Mouse (Mus musculus) CH12F3 (cell line): Measurements from ENCODE around the gene A530032D15Rik.
"Not testable (repeated sequence)": the region's sequence is repeated elsewhere in the genome, so short reads cannot be mapped to it uniquely, and the experiment has no call there.

ENCODE experiments used
- in situ Hi-C: fragments of 300-500 bp; cut with MboI; formaldehyde crosslinking; loops from 2 replicates; pipeline ENCODE4 v1.14.3; 2020; ENCODE audit warnings: low sequenced_read_pairs

A530032D15Rik gene

DNA sequence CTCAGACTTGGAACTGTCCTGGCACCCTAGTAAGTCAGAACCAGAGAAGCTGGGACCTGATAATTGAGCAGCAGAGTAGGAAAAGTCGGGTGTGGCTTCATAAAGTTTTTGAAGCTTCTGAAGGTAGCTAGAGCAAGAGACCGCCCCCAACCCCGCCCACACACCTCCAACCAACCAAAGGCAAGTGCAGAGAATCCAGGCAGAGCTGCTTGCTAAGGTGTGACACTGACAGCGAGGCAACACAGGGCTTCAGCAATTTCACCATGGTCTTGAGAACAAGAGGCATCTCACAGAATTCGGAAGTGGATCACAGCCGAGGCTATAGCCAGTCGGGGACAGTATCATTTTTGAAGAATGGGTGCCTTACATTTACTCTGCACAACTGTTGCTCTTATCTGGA is at the start of gene A530032D15Rik:
TSS of gene A530032D15Rik (minus strand) at position 101 of the 400 bp plus-strand sequence.
- in situ Hi-C loops: not testable (repeated sequence)

DNA sequence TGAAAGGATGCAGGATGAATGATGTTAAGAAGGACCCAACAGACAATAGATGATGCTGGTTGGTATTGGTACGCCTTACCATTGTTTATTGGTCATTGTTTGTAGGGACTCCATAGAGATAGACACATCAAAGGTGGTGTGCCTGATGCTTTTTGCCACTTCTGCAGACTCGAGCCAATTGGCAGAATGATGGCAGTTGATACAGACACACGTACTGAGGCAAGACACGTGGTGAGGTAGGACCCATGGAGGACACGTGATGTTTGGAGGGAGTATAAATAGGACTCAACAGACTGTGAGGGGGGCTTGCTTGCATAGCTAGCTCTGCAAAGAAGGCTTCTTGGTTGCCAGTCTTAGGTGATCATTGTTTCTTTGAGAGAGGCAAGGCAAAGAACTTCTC is 45.5 kb upstream of the A530032D15Rik start:
- in situ Hi-C loops: not testable (repeated sequence)

DNA sequence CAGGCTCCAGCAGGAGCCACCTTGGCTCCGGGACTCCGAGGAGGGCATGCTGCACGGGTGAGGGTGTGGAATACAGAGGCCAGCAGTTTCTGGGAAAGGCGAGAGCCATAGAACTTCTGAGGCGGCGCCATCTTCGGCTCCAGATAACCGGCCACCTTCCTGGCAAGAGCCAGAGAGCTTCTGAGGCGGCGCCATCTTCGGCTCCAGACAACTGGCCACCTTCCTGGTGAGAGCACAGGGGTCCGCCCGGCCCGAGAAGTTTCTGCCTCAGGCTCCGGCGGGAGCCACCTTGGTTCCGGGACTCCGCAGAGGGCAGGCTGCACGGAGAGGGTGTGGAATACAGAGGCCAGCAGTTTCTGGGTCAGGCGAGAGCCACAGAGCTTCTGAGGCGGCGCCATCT is 24.0 kb upstream of the A530032D15Rik start:
- in situ Hi-C loops: not testable (repeated sequence)

DNA sequence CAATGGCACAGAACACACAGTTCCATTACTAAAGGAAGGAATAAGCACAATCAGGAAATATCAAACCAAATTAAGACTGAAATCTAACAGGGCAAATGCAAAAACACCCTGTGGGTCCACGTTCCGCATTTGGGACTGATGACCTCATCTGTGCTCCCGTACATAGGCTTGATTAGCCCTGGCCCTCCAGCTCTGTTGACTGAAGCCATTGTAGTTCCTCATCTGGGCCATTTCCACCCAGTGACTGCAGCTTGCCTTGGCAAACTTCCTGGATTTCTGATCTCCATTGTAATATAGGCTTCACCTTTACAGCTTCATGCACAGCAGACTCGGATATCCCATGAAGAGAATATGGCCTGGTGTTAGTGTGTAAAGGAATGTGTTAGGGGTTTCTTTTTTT is 12.2 kb upstream of the A530032D15Rik start:
- in situ Hi-C loops: not testable (repeated sequence)

DNA sequence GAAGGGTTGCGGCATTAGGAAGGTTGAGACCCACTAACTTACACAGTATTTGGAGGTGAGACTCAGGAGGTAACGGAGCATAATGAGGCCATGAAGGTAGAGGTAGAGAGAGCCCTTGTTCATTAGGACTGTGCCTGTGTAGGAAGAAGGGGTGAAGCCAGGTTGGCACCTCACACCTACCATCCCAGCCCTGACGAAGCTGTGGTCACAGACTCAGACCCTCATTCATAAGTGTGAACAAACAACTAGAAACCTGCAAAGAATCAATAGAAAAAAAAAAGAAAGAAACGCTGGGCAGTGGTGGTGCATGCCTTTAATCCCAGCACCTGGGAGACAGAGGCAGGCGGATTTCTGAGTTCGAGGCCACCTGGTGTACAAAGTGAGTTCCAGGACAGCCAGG is 8.7 kb upstream of the A530032D15Rik start:
- in situ Hi-C loops: not testable (repeated sequence)

DNA sequence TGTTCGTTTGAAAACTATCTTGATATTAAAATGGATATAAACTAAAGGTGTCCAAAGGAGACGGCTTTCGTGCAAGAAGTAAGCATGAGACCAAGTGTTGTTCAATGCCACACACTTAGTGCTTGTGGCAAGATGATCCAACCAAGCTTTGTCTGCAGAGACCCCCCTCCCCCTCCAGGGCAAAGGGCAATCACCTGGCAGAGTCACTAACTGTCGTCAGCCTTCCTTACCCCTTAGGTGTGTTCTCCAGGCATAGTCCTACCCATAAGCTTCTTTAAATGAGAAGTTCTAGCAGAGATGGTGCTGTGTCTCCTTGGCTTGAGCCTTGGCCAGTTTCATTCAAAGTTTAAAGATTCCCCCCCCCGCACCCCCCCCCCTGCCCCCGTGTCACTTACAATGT is 7.9 kb upstream of the A530032D15Rik start:
- in situ Hi-C loops: not testable (repeated sequence)

DNA sequence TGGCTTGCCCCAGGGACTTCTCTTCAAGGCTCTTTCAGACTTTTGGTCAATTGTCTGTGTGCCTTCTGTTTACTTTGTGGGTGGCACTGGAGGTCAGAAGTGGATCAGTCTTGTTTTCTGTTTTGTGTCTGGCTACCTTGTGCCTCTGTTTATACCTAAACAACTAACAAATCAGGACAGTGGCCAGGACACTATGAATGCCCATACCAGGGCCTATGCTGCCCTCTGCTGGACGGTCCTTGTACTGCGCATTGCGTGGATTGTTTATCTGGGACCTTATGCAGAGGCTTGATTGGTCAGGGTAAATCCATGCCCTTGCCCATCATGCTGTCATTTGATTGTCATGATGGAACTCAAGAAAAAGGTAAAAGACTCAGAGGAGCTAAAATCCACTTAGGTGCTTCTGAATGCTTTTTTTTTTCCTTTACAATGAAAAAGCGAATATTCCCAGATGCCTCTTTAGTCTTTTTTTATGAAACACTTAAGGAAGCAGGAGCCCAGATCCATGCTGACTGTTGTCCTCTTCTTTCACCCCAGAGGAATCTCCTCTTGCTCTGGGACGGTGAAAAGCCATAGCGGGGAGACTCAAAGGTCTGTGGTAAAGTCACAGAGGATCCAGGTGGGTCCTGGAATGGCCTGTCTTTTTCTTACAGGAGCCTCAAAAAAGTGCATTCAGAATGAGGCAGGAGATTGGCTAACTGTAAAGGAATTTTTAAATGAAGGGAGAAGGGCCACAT is 5.2 kb upstream of the A530032D15Rik start:
- in situ Hi-C loops: not testable (repeated sequence)

DNA sequence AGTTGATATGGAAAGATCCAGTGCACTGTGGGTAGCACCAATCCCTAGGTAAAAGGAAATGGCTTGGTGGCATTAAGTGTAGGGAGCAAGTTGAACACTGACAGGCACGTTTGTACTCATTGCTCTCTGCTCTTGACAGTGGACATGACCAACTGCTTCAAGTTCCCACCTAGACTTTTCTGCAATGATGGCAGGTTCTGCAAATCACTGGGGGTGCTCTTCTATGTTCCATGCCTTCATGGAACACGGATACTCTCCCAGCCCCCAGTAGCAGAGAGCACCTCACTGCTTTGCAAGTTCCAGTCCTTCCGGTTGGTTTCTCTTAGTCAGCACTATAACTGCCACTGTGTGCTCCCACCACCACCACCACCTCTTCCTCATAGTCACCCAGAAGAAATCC is 4.4 kb upstream of the A530032D15Rik start:
- in situ Hi-C loops: not testable (repeated sequence)

DNA sequence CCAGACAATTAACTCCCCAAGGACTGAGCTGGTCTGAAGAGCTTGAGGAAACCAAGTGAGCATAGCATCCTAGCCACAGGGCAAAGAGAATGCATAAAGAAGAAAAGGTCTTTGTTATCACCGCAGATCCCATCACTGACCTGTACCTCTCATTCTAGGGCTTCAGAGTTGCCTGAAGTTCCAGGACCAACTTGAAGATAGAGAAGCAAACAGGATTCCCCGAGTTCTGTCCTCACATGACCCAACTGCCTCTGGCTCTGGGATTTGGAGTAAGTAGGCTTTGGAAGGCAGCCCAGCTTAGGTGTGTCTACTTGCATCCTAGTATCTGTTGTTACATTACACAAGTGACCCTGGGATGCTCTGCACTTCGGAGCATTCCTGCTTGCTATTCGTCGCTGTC is 3.2 kb upstream of the A530032D15Rik start:
- in situ Hi-C loops: not testable (repeated sequence)

DNA sequence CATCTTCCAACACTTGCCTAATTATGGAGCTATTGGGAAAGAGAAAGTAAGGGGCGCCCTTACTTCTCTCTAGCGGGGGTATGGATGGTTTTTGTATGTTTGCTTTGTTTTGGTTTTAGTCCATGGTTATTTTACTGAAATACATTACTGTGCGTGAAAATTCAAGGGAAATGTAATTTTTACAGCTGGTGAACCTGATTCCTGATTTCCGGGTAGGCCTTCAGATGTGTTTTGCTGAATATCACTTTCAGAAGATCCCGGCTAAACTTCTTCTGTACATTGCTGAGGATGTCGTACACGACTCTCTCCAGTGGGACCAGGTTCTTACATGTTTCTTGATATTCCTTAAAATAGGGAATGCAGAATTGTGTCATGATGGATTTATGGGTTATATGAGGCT is 2.6 kb upstream of the A530032D15Rik start:
- in situ Hi-C loops: not testable (repeated sequence)

DNA sequence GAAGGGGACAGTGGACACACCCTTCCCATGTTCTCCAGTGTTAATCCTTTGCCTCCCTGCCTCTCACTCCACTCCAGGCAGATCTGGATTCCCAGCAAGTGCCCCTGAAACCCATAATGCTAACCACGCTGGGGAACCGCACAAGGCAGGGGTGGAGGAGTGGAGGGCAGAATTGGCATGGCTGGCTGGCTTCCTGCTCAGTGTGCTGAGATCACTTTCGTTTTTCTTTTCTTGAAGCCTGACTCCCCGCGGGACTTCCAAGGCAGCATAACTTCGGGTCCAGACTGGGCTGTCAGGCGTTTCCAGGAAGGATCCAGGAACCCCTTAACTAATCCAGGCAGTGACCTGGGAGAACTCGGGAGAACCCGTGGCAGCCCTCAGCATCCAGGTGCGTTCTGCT is 1.9 kb upstream of the A530032D15Rik start:
- in situ Hi-C loops: not testable (repeated sequence)

DNA sequence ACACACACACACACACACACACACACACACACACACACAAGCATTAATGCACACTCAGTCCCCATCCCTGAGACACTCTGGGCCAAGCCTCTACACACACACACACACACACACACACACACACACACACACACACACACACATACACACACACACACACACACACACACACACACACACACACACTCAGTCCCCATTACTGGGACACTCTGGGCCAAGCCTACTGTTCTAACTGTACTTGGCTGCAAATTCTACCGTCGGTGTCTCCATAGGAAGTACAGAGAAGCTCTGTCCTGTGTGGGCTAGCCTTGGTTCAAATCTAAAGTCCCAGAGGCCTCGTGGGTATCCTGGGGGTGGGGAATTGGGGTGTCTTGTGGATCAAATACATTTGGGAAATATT is 1.2 kb upstream of the A530032D15Rik start:
- in situ Hi-C loops: not testable (repeated sequence)

DNA sequence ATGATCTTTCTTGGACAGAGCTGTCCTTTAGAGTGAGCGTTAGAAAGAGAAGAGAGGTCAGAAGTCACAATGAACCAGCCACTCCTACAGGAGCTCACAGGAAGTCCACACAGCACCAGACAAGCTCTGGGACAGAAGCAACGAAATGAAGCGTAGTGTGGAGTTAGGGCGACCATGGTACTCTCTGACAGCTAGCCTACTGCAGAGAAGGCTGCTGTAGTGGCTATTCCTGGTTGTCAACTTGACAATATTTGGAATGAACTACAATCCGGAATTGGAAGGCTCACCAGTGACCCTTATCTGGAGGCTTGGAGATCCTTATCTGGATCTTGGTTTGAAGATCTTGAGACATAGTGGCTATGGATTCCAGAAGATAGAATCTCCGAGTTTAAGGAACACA is 3.6 kb downstream of the A530032D15Rik start:
- in situ Hi-C loops: not testable (repeated sequence)

DNA sequence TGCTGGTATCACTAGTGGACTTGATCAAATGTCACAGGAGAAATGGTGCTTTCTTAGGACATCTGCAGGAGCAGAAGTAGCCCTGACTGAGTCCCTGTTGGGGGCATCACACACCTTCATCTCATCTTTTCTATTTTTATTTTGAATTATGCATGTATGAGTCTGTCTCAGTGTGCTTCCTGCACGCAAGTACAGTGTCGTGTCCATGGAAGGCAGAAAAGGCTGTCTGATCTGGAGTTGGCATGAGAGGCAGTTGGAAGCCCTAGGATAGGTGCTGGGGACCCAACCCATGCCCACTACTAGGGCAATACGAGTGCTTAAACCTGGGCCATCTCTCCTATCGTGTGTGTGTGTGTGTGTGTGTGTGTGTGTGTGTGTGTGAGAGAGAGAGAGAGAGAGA is 4.3 kb downstream of the A530032D15Rik start:
- in situ Hi-C loops: not testable (repeated sequence)

DNA sequence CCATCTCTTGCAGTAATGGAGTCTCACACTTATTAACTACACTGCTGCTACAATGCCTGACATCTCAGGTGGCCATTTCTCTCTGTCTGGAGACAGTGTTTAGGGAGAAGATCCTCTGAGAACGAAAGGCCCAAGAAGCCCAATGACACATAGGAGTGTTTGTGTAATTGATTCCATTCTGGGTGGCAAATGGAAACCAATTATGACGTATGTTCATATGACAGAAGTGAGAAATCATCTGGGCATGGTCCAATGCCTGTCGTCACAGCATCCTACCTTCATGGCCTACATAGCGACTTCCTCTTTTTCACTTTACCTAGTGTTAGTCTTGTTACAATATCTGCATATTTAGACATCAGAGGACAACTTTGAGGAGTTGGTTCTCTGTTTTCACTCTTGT is 7.9 kb downstream of the A530032D15Rik start:
- in situ Hi-C loops: not testable (repeated sequence)

DNA sequence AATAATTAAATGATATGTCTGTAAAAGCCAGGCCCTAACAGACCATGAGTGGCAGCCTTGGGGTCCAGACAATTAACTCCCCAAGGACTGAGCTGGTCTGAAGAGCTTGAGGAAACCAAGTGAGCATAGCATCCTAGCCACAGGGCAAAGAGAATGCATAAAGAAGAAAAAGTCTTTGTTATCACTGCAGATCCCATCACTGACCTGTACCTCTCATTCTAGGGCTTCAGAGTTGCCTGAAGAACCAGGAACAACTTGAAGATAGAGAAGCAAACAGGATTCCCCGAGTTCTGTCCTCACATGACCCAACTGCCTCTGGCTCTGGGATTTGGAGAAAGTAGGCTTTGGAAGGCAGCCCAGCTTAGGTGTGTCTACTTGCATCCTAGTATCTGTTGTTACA is 9.8 kb downstream of the A530032D15Rik start, which contains the start of gene Gm10553:
TSS of gene Gm10553 (plus strand) at position 301 of the 400 bp plus-strand sequence.
- in situ Hi-C loops: not testable (repeated sequence)

DNA sequence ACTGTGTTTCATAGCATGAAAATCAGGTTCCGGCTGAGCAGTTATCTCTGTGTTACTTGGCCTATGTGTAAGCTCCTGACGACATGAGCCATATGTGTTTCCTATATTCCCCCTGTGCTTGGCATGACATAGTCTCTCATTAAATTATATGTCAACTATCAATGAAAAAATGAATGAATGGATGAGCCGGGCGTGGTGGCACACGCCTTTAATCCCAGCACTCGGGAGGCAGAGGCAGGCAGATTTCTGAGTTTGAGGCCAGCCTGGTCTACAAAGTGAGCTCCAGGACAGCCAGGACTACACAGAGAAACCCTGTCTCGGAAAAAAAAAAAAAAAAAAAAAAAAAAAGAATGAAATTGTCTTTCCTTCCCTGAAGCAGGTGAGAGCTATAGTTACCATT is 10.6 kb downstream of the A530032D15Rik start:
- in situ Hi-C loops: not testable (repeated sequence)

DNA sequence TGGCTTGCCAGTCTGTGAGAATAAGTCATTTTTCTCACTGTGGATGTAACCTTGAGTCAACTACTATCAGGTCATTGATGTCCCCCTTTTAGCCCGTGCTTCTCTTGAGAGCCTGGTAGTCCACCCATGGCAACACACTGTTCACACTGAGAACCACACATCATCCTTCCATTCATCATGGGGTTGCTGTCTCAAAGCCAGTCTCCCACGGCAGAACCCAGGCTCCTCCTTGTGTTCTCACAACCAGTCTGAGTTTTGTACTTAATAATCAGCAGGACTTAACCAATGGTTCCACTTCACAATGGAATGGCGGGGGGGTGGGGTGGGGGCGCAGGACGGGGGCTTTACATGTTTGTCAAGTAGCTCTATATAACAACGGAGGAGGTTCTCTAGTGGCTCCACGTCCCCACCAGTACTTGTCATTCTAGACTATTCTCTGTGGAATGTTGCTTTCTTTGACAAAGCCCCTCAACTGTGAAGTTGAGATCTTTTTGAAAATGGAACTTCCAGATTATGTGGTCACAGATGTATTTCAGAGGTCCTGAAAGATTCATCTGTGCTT is 16.6 kb downstream of the A530032D15Rik start:
- in situ Hi-C loops: not testable (repeated sequence)

DNA sequence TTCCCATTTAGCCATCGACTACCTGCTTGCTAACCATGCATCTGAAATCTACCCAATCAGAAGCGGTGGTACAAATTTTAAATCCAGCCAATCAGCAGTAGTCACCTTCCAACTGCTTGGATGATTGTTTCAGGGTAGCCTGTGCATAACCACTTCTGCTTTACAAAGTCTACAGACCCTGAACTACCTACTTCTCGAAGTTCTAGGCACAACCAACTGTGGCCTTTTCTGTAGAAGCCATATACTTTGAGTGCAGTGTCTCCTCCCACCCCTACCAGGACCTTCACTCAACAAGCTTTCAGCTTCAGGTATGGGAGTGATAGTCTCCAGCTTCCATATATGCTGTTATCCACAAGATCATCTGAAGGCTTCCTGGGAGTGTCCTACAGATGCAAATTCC is 17.5 kb downstream of the A530032D15Rik start:
- in situ Hi-C loops: not testable (repeated sequence)

DNA sequence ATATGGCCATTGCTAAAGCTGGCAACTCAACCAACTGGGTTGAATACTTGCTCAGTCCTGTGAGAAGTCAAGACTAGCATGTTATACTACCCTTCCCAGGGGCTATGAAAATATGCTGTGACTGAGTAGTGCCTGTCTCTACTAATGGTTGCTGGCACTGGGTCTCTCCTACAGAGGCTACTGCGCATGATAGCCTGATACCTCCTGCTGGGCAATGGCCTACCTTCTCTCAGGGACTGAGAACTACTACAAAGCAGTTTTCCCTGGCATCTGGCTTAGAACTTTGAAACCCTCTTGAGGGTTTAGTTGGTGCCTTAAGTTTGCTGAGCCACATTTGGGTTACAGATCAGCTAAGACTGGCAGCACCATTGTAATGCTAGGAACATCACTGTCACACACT is 23.4 kb downstream of the A530032D15Rik start:
- in situ Hi-C loops: not testable (repeated sequence)

DNA sequence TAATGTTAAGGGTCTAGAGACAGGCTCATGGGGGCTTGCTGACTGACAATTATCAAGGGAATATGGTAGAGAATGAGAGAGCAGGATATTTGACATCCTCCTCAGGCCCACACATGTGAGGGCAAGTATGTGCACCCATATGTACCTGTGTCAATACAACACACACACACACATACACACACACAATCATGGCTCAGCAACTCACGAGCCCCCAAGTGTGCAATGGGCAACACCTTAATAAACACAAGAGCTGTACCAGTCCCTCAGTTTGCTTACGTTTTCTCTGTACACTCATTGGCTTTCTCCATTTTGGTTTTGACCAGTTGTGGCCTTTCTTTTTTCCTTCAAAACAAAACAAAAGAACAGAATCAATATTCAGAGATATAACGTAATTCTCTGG is 24.9 kb downstream of the A530032D15Rik start:
- in situ Hi-C loops: not testable (repeated sequence)

DNA sequence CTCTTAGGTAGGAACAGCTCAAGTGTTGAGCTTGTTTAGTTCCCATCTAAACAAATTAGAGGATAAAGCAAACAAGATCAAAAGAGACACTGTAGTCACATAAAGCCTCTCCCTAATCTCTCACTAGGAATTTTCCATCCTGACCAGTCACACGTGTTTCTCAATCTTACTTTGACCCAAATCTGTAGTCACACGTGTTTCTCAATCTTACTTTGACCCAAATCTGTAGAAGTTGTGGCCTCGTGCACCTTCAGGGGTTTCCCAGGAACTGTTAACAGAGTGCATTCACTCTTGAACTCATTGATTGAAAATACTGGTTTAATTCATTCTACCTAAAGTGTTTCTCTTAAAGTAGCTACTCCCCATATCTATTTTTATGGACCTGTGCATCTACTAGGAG is 36.6 kb downstream of the A530032D15Rik start:
- in situ Hi-C loops: not testable (repeated sequence)
